Mouse (Mus musculus): ENCODE measurements around the gene Gprc5a.

GRCm38 (mm10) chr6:135107014-135107413 is 41.6 kb downstream of the Gprc5a start:
- no peak for TF ChIP-seq CTCF (IDR thresholded peaks at IDR 0.05; ENCODE audit: low read depth, low read length)
- TF ChIP-seq POLR2A (IDR thresholded peaks at IDR 0.05; ENCODE audit: insufficient read depth, low read length) = no peak
- no peak for TF ChIP-seq EP300 (IDR thresholded peaks at IDR 0.05; ENCODE audit: insufficient read depth, low read depth, low read length)
